Comparison of ENCODE assay signal across 22 mouse cellular contexts in the genomic region with DNA sequence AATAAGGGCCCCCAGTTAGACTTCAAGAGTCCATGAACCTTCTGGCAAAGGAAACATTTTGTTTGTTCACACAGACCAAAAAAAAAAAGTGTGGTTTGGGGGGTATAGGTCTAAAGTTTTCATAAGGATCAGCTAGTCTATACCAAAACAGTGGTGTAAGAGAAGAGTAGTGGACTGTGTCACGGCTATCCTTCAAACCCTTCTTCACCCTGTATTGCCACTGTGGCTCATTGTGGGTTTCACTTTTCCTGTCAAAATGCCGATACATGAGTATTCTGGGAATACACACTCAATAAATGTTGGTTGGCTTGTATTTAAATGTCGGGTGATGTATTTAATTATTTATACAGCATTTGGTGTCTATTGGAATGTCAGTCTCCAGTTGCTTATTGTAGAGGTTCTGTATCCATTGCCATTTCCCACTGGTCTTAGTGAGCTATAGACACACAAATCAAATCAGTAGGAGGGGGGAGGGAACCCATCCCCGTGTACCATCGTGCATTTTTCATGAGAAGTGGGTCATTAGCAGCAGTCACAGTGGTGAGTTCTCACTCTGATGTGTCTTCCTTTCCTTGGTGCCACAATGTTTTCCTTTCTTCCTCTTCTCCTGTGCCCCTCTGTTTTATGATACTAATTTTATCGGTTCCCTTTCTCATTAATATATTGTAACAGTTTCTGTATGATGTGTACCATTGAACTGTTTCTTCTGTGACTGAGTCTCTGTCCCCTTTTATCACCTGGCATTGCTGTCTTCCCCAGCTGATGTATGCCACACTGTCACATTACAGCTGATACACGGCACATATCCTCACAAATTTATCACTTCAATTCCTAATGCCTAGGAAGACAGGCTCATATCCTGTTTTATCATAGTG.
DNase-seq lines count a peak whose midpoint lies in the region; ATAC-seq and TF ChIP-seq lines count a peak whose summit lies in the region.
"Had no signal": no experiment of that assay in that cellular context is flagged by ENCODE, and none has a peak within 500 bp of the region (broad histone marks: within the 10 kb centered on the region; RNA-seq: fewer than 3 reads in every experiment).

No protein-coding gene starts in this region.

- 57% methylated on average over 7 of the region's 7 CpGs for WGBS in hindbrain, embryonic 16.5 days
- WGBS in hindbrain, embryonic 11.5 days: 78% methylated on average over 7 of the region's 7 CpGs
- 64% methylated on average over 7 of the region's 7 CpGs for WGBS in midbrain, postnatal 0 days
- 45% methylated on average over 7 of the region's 7 CpGs for WGBS in neural tube, embryonic 15.5 days

- no peak for DNase-seq in hindbrain, embryonic 11.5 days (ENCODE audit: low spot score)
- peak; percentile 16 for DNase-seq in retina, postnatal 1 day
- DNase-seq in retina, embryonic 14.5 days (ENCODE audit: low spot score): no peak
- DNase-seq in midbrain, postnatal 0 days (ENCODE audit: low spot score): no peak
- DNase-seq in ovary, postnatal 36 days (ENCODE audit: low spot score): no peak
- DNase-seq in cerebellum, adult 18-20 months: no peak
- DNase-seq: adrenal gland, postnatal 14 days; cerebellum, adult 2 months; cerebellum, postnatal 10 days; embryo, embryonic 11 days; gastrocnemius, postnatal 36 days; heart, adult 11 months had no signal

- H3K27me3 ChIP-seq in hindbrain, embryonic 16.5 days (replicated peaks; ENCODE audit: control insufficient read depth, insufficient read depth, low read length): no peaks in the 10 kb centered on the region
- no peaks in the 10 kb centered on the region for H3K27me3 ChIP-seq in hindbrain, embryonic 11.5 days (ENCODE audit: control insufficient read depth, insufficient read depth, low read length)
- H3K27me3 ChIP-seq in midbrain, postnatal 0 days (ENCODE audit: insufficient read depth, low read length): no peaks in the 10 kb centered on the region
- no peaks in the 10 kb centered on the region for H3K27me3 ChIP-seq in neural tube, embryonic 15.5 days (replicated peaks)
- H3K27me3 ChIP-seq: CH12.LX; embryonic facial prominence, embryonic 15.5 days; forebrain, embryonic 15.5 days; heart, embryonic 13.5 days; Patski had no signal

- H3K9ac ChIP-seq in hindbrain, embryonic 16.5 days (ENCODE audit: low read depth, low read length): no peak overlapping the region
- no peak overlapping the region for H3K9ac ChIP-seq in hindbrain, embryonic 11.5 days (ENCODE audit: low read depth, low read length)
- no peak overlapping the region for H3K9ac ChIP-seq in midbrain, postnatal 0 days (replicated peaks; ENCODE audit: low read length, poor library complexity, severe bottlenecking)
- H3K9ac ChIP-seq in neural tube, embryonic 15.5 days (replicated peaks): no peak overlapping the region
- H3K9ac ChIP-seq: embryonic facial prominence, embryonic 15.5 days; forebrain, embryonic 15.5 days; heart, embryonic 13.5 days had no signal

- no peaks in the 10 kb centered on the region for H3K4me1 ChIP-seq in hindbrain, embryonic 16.5 days (ENCODE audit: control insufficient read depth, insufficient read depth, low read depth, low read length)
- no peaks in the 10 kb centered on the region for H3K4me1 ChIP-seq in hindbrain, embryonic 11.5 days (replicated peaks; ENCODE audit: control insufficient read depth, insufficient read depth, low read length)
- no peaks in the 10 kb centered on the region for H3K4me1 ChIP-seq in midbrain, postnatal 0 days (ENCODE audit: insufficient read depth, low read length)
- H3K4me1 ChIP-seq in neural tube, embryonic 15.5 days: peaks cover 6% of the 10 kb centered on the region; the same call in 1 of the 2 replicates
- H3K4me1 ChIP-seq: forebrain, embryonic 10.5 days; forebrain, embryonic 15.5 days had no signal

- peak; percentile 34; the same call in 1 of the 2 replicates for ATAC-seq in hindbrain, embryonic 16.5 days
- ATAC-seq in hindbrain, embryonic 11.5 days (ENCODE audit: low FRiP score): no peak
- ATAC-seq in midbrain, postnatal 0 days (ENCODE audit: low FRiP score): peak; percentile 47; the same call in 1 of the 2 replicates
- peak; percentile 75; the same call in 1 of the 2 replicates for ATAC-seq in neural tube, embryonic 15.5 days (ENCODE audit: low FRiP score)
- ATAC-seq: activated CD4-positive, CD25-positive, alpha-beta regulatory T cell, adult 4 months; forebrain, embryonic 15.5 days; Patski had no signal

- no peak for TF ChIP-seq CTCF in midbrain, postnatal 0 days (IDR thresholded peaks at IDR 0.05)

- no peak overlapping the region for H3K4me3 ChIP-seq in hindbrain, embryonic 16.5 days (ENCODE audit: low read length)
- no peak overlapping the region for H3K4me3 ChIP-seq in hindbrain, embryonic 11.5 days (ENCODE audit: low read depth, low read length)
- no peak overlapping the region for H3K4me3 ChIP-seq in midbrain, postnatal 0 days (ENCODE audit: low read depth, low read length)
- H3K4me3 ChIP-seq in neural tube, embryonic 15.5 days (replicated peaks): no peak overlapping the region
- H3K4me3 ChIP-seq: embryonic facial prominence, embryonic 15.5 days; erythroblast, embryonic 14.5 days; forebrain, embryonic 10.5 days; forebrain, embryonic 15.5 days; heart, embryonic 13.5 days had no signal

- no peaks in the 10 kb centered on the region for H3K9me3 ChIP-seq in hindbrain, embryonic 16.5 days (ENCODE audit: control insufficient read depth, low read length)
- H3K9me3 ChIP-seq in hindbrain, embryonic 11.5 days (ENCODE audit: control insufficient read depth, low read length): no peaks in the 10 kb centered on the region
- H3K9me3 ChIP-seq in midbrain, postnatal 0 days (ENCODE audit: low read length): no peaks in the 10 kb centered on the region
- no peaks in the 10 kb centered on the region for H3K9me3 ChIP-seq in neural tube, embryonic 15.5 days (replicated peaks)
- H3K9me3 ChIP-seq: embryonic facial prominence, embryonic 15.5 days; forebrain, embryonic 10.5 days; forebrain, embryonic 15.5 days; heart, embryonic 13.5 days had no signal

- no peak overlapping the region for H3K4me2 ChIP-seq in hindbrain, embryonic 16.5 days (ENCODE audit: low read length)
- H3K4me2 ChIP-seq in hindbrain, embryonic 11.5 days (replicated peaks; ENCODE audit: low read depth, low read length): no peak overlapping the region
- H3K4me2 ChIP-seq in midbrain, postnatal 0 days (ENCODE audit: low read depth, low read length, poor library complexity, severe bottlenecking): no peak overlapping the region
- no peak overlapping the region for H3K4me2 ChIP-seq in neural tube, embryonic 15.5 days
- H3K4me2 ChIP-seq: embryonic facial prominence, embryonic 15.5 days; forebrain, embryonic 15.5 days; heart, embryonic 13.5 days had no signal

- no peaks in the 10 kb centered on the region for H3K36me3 ChIP-seq in hindbrain, embryonic 16.5 days (ENCODE audit: control insufficient read depth, insufficient read depth, low read length)
- no peaks in the 10 kb centered on the region for H3K36me3 ChIP-seq in hindbrain, embryonic 11.5 days (ENCODE audit: control insufficient read depth, insufficient read depth, low read length)
- no peaks in the 10 kb centered on the region for H3K36me3 ChIP-seq in midbrain, postnatal 0 days (ENCODE audit: insufficient read depth, low read length)
- H3K36me3 ChIP-seq in neural tube, embryonic 15.5 days: no peaks in the 10 kb centered on the region
- H3K36me3 ChIP-seq: embryonic facial prominence, embryonic 15.5 days; forebrain, embryonic 10.5 days; forebrain, embryonic 15.5 days; heart, embryonic 13.5 days had no signal

- no peak overlapping the region for H3K27ac ChIP-seq in hindbrain, embryonic 16.5 days (ENCODE audit: low read depth, low read length)
- H3K27ac ChIP-seq in hindbrain, embryonic 11.5 days (ENCODE audit: low read depth, low read length): no peak overlapping the region
- no peak overlapping the region for H3K27ac ChIP-seq in midbrain, postnatal 0 days (ENCODE audit: low read depth, low read length)
- H3K27ac ChIP-seq in neural tube, embryonic 15.5 days (replicated peaks): no peak overlapping the region
- H3K27ac ChIP-seq: embryonic facial prominence, embryonic 15.5 days; forebrain, embryonic 10.5 days; forebrain, embryonic 15.5 days; heart, embryonic 13.5 days had no signal
